Mouse (Mus musculus) Muller cell, postnatal 12 days (primary cell): ENCODE data around the gene Srgap2.

Experiments
- DNase-seq: peaks from one replicate; pipeline ENCODE4 v3.0.0-alpha.2; 2015; ENCODE audit errors: inconsistent ontology term

Srgap2 gene

GRCm38 (mm10) chr1:131417821-131418660, 109.1 kb downstream of the Srgap2 start:
- DNase-seq: no peak

DNA sequence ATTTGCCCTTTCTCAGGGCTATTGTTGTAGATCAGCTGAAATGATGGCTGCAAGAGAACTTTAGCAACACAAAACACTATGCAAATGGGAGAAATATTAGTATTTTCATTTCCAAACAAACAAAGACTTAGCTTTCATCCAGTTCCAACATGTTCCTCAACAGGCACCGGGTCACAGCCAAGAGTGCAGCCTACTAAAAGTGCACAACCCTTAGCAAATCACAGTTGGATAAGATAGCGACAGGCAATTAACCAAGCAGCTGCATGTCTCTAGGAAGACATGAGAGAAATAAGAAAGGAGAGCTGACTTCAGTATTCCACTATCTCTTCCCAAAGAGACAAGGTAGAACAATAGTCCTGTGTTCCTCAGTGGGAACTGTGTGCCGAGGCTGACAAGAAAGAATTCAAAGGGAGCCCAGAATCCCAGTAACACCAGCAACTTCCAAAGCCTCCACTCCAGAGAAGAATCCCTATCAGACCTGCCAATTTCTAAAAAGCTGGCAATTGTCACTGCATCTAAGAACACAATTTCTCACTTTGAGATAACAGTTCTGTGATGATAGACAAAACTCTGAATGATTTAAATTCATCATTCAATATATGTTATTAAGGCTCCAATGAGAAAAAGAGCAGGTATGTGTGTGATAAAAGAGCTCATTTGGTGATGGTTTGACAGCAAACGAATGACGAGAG, 109.9 kb downstream of the Srgap2 start:
- no peak for DNase-seq

DNA sequence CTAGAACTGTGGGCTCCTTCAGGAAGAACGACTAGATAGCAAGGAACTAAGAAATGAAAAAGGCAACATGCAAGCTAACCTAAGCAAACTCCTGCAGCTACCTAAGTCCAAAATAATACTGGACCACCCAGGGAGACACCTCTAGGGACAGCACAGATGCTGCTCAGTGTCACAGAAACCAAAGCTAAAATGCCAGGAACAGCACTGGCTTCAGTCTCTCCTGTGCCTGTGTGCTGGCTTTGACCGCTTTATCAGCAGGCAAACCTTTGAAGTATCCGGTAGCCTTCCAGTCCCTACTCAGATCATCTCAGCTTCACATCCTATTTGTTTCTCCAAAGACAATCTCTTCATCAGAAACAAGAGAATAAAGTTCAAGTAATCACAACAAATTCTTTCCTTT, 123.6 kb downstream of the Srgap2 start:
- DNase-seq: no peak

GRCm38 (mm10) chr1:131400844-131401243, 126.3 kb downstream of the Srgap2 start:
- DNase-seq: no peak

DNA sequence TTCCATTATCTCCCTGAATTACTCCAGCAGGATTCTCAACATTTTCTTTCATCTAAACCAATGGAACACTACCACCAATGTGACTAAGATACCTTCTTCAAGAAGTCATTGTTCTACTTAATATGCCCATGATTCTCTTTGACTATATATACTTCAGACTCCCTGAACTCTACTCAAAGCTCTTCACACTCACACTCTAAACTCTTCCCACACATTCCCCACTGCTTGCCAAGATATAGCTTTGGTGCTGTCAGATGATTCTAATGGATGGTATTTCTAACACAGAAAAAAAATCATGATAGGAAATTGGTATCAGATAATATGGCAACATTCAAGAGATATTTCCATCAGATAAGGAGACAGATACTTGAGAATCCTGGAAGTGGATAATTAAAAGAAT, 129.0 kb downstream of the Srgap2 start:
- DNase-seq: no peak

DNA sequence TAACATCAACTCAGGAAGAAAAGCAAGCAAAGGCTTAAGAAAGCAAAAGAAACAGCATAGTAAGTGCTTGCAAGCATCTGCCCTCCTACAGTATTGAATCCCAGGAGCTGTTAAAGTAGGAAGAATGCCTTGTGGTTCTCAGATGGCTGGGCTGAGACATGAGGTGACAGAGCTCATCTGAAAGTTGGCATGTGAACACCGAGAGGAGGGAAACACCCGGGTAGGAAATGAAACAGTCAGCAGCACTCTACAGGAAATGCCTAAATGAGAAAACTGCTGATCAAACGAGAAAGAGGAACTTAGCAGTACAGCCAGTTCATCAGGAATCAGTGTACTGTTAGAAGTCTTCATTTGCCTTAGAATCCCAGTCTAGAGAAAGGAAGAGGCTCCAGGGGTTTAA, 142.7 kb downstream of the Srgap2 start:
- peak; percentile 40 for DNase-seq

DNA sequence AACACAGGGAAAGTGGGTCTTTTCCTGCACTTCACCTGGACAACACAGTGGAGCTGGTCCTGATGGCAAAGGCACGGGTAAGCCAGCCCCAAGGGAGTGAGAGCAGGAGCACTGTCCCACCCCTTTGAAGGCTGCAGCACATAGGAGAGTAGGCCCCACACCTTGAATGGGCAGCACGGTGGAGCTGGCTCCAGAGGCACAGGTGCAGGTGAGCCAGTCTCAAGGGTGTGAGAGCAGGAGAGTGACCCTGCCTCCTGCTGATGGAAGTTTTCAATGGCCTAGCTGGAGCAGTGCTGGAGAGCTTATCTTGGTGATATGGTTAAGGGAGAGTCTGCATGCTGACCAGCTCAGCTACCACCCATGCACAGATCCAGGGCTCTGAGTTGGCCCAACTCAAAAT, 145.0 kb downstream of the Srgap2 start:
- DNase-seq: no peak

- DNase-seq: no peak
Observed at GRCm38 (mm10) chr1:131380254-131380653, 146.9 kb downstream of the Srgap2 start.

DNA sequence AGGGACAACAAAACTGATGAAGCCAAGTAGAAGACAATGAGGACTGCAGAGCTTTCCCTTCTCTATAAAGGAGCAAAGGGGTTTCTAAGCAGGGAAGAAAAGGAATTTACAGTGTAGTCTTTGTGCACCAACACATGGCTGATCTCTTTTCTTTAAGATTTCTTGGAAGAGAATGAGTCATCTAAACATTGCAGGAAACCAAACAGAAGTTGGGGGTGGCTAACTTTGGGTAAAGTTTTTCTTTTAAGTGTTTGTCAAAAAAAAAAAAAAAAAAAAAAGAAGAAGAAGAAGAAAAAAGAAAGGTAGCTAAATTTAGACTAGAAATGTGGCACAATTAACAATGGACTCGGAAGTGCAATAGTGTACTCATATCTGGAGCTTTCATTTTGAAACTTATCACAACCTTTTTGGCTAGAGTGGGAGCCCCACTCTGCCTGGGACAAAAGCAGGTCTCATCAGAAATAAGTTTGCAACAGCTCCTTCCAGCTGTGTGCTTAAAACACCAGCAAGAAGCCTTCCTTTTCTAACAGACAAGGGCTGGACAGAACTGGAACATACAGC, 148.2 kb downstream of the Srgap2 start:
- DNase-seq: no peak

DNA sequence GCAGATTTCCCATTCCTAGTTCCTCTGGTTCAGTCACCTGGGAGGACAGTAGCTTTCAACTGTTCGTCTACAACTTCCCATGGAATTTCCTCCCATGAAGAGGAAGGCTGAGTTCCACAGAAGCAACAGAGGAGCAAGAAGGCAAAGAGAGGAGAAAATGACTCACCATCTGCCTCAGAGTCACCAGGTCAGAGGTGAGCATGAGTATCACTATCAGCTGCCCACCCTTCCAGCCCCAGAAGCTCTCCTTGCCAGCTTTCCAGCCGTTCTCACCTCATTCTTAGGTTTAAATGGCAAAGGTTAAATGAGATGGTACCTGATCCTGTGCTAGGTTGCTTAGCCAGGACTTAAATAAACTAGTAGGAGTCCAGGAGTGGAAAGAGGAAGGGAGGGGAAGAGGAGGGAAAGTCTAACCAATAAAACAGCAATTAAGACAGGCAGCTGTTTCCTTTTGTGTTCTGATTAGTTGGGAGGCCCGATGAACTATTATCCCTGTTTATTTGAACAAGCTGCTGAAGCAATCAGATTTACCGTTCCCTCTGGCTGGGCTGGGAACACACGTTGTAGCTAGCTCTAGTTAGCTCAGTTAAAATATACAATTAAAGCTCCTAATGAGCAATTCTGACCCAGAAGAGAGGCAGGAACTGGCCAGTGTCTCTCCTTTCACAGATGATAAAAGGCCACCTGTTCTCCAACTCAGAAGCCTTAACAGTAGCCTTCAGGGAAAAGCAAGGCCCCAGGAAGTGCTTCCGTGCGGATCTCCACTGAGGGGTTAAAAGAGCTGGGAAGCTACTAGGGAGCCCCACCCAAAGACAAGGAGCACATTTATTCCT, 148.9 kb downstream of the Srgap2 start:
- DNase-seq: peak; percentile 47

- no peak for DNase-seq
Observed at GRCm38 (mm10) chr1:131365832-131366231, 161.3 kb downstream of the Srgap2 start.

DNA sequence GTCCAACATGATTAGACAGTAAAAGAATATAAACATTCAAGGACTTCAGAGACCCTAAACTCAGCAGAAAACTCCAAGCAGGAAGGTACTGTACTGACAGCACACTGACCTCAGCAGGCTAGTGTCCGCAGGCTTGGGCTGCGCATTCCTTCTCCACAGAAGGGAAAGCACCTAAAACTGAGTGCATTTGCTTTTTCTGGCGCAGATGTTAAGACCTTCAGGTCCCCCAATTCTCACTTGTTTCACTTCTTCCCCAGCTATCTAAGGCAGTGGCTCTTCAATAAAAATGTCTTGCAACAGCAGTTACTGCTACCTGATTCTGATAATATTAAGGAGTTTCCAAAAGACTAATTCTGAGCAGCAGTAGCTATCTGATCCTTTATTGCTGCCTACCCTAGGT, 162.7 kb downstream of the Srgap2 start:
- no peak for DNase-seq

DNA sequence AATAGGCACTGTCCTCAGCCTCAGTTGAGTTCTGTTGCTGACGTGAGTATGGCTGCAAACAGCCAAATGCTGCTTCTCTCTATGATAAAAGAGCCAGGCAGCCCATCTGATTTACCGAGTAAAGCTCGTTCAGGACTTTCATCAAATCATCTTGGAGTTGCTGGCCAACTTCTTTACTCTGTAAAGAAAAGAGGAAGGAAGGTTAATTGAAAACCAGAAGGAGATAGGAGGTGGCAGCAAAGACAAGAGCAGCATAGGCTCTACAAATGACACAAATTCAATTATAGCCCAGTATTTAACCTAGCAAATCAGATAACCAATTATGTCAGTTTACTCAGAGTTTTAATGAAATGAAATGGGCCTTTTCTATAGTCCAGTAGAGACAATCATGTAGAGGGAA, 163.3 kb downstream of the Srgap2 start:
- DNase-seq: no peak

DNA sequence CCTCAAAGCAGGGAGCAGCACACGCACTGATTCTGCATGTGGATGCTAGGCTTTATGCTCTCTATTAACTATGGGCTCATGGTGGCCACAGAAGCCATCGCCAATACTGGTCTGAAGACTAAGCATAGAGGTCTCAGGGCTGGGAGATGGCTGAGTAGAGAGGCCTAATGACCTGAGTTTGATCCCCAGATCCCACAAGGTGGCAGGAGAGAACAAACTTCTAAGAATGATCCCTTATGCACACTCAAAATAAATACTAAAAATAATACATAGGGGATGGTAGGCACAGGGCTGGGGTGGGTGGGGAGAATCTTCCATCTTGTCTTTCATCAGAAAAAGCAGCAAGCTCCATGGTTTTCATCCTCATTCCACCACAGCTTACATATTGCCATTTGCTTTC, 165.1 kb downstream of the Srgap2 start:
- no peak for DNase-seq

DNA sequence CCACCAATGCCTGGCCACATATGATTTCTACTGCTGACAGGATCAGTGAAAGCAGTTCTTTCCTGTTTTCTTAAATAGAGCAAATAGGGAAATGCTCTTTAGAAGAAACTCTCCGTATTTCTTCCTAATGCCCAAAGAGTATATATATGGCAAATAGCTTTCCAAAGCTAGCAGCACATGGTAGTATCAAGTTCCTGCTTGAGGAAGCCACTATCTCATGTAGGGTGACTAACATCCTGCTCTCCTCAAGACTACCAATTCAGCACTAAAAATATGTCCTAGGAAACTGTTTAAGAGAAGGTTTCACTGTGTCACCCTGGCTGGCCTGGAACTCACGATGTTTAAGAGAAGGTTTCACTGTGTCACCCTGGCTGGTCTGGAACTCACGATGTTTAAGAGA, 166.4 kb downstream of the Srgap2 start:
- no peak for DNase-seq

DNA sequence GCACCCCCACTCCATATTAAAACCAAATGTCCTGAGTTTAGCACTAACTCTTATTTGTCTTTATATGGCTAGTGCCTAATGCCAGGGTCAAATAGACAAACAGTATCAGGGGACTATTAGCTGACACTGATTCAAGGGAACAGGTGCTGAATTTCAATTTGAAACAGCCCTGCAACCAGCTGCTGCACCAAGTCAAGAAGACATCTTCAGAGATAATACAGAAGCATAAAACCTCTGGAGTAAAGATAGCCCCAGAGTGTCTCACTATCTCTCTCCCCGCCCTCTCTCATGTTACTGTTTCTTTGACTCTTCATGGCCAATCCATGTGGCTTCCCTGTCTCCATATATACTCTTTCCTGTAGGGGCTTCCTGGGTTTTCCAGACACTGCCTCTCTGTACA, 167.5 kb downstream of the Srgap2 start:
- DNase-seq: no peak

- no peak for DNase-seq
Observed at GRCm38 (mm10) chr1:131357213-131357612, 169.9 kb downstream of the Srgap2 start.

- DNase-seq: peak; percentile 27
Observed at GRCm38 (mm10) chr1:131351436-131351835, 175.7 kb downstream of the Srgap2 start.

- peak; percentile 81 for DNase-seq
Observed at GRCm38 (mm10) chr1:131349993-131350510, 177.1 kb downstream of the Srgap2 start.

DNA sequence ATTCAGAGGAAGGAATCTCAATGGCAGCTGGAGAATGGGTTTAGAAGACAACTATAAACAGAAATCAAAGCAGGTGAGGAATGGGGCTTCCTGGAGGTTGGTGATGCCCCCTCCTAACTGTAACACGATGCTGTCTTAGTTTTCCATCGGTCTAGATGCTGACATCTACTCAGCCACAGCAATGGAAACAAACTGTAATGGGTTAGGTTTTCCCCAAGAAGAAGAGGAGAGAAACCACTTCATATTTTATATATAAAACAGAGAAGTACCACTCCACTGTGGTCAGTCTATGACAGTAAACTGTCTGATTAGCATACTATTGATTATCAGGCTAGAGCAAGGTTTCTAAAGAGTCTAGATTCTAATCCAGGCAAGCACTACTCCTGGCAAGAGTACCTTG, 179.4 kb downstream of the Srgap2 start:
- DNase-seq: no peak

GRCm38 (mm10) chr1:131346916-131347555, 180.1 kb downstream of the Srgap2 start:
- peak; percentile 51 for DNase-seq
